Mouse (Mus musculus) cerebellum, postnatal 4 days (tissue): ENCODE measurements at regions not wholly inside any gene's neighbourhood (a gene's known extent, or its start where the extent isn't known, plus 50 kb on each side); places are given as distances from the start of the nearest gene placed in this dataset.

Experiments
- DNase-seq, 2 experiments: peaks; one replicate each; pipeline ENCODE4 v3.0.0; 2022; ENCODE audit warnings: low spot score in 2 of 2, mixed read lengths in 1 of 2

- DNase-seq: no peak
These were observed 218.3 kb downstream of the Myo1b start for GRCm38 (mm10) chr1:51697265-51698192.

GRCm38 (mm10) chr1:51696471-51696870 is 218.2 kb upstream of the Nabp1 start:
- no peak for DNase-seq

- DNase-seq: no peak
These were observed 212.7 kb upstream of the Nabp1 start for GRCm38 (mm10) chr1:51690878-51691277.

- no peak for DNase-seq
These were observed 211.4 kb upstream of the Nabp1 start for GRCm38 (mm10) chr1:51689461-51690223.

GRCm38 (mm10) chr1:51688946-51689345 is 210.7 kb upstream of the Nabp1 start:
- no peak for DNase-seq

GRCm38 (mm10) chr1:51688224-51688545 is 210.0 kb upstream of the Nabp1 start:
- DNase-seq: no peak

GRCm38 (mm10) chr1:51687484-51688223 is 209.4 kb upstream of the Nabp1 start:
- DNase-seq: no peak

- no peak for DNase-seq
These were observed 208.5 kb upstream of the Nabp1 start for GRCm38 (mm10) chr1:51686759-51687158.

GRCm38 (mm10) chr1:51682273-51682672 is 204.0 kb upstream of the Nabp1 start:
- DNase-seq: no peak

- DNase-seq: no peak
These were observed 203.6 kb upstream of the Nabp1 start for GRCm38 (mm10) chr1:51681872-51682271.

- no peak for DNase-seq
These were observed 202.5 kb upstream of the Nabp1 start for GRCm38 (mm10) chr1:51680725-51681124.

- no peak for DNase-seq
These were observed 200.2 kb upstream of the Nabp1 start for GRCm38 (mm10) chr1:51678290-51678928.

- DNase-seq: no peak
These were observed 199.6 kb upstream of the Nabp1 start for GRCm38 (mm10) chr1:51677802-51678201.

GRCm38 (mm10) chr1:51671691-51672090 is 193.5 kb upstream of the Nabp1 start:
- no peak for DNase-seq

GRCm38 (mm10) chr1:51671287-51671686 is 193.1 kb upstream of the Nabp1 start:
- DNase-seq: peak in 1 of 2 experiments; percentile 61

- DNase-seq: no peak
These were observed 191.8 kb upstream of the Nabp1 start for GRCm38 (mm10) chr1:51670009-51670408.

GRCm38 (mm10) chr1:51668881-51669280 is 190.7 kb upstream of the Nabp1 start:
- DNase-seq: no peak

- no peak for DNase-seq
These were observed 182.3 kb upstream of the Nabp1 start for GRCm38 (mm10) chr1:51660531-51660930.

- DNase-seq: no peak
These were observed 179.0 kb upstream of the Nabp1 start for GRCm38 (mm10) chr1:51657203-51657602.

- DNase-seq: no peak
These were observed 172.4 kb upstream of the Nabp1 start for GRCm38 (mm10) chr1:51650653-51650995.

- no peak for DNase-seq
These were observed 171.9 kb upstream of the Nabp1 start for GRCm38 (mm10) chr1:51649963-51650652.
